Mouse (Mus musculus): ENCODE data around the gene Ext2.
A peak's percentile ranks its signal among the peaks of the same experiment; 100 is the strongest.

The Ext2 gene

GRCm38 (mm10) chr2:93822045-93822749 lies at the start of gene Ext2:
Ext2 (minus strand) TSS chr2:93822568.
- peak; percentile 91 to 99 for DNase-seq

GRCm38 (mm10) chr2:93871411-93871925 lies 49.1 kb upstream of the Ext2 start:
- DNase-seq: no peak

- DNase-seq: peak; percentile 67 to 77
These were observed 48.5 kb upstream of the Ext2 start for GRCm38 (mm10) chr2:93870842-93871241.

- DNase-seq: no peak
These were observed 46.8 kb upstream of the Ext2 start, which contains the start of gene Accsl for GRCm38 (mm10) chr2:93869107-93869600. Accsl (minus strand) TSS chr2:93869157.

GRCm38 (mm10) chr2:93868566-93868965 lies 46.2 kb upstream of the Ext2 start:
- no peak for DNase-seq

- DNase-seq: no peak
These were observed 40.9 kb upstream of the Ext2 start for GRCm38 (mm10) chr2:93863229-93863628.

- no peak for DNase-seq
These were observed 36.5 kb upstream of the Ext2 start for GRCm38 (mm10) chr2:93858845-93859244.

- DNase-seq: no peak
These were observed 28.9 kb upstream of the Ext2 start for GRCm38 (mm10) chr2:93851303-93851702.

GRCm38 (mm10) chr2:93850317-93850944 lies 28.1 kb upstream of the Ext2 start:
- no peak for DNase-seq

GRCm38 (mm10) chr2:93849505-93850089 lies 27.2 kb upstream of the Ext2 start, which contains the start of gene Accs:
Accs (minus strand) TSS chr2:93849943.
- peak; percentile 78 to 80 for DNase-seq

GRCm38 (mm10) chr2:93841349-93841748 lies 19.0 kb upstream of the Ext2 start:
- no peak for DNase-seq

GRCm38 (mm10) chr2:93840109-93840508 lies 17.7 kb upstream of the Ext2 start:
- peak; percentile 44 to 46 for DNase-seq

- DNase-seq: no peak
These were observed 16.6 kb upstream of the Ext2 start for GRCm38 (mm10) chr2:93838931-93839330.

- DNase-seq: no peak
These were observed 13.9 kb upstream of the Ext2 start for GRCm38 (mm10) chr2:93836232-93836785.

- no peak for DNase-seq
These were observed 13.2 kb upstream of the Ext2 start for GRCm38 (mm10) chr2:93835596-93835995.

- DNase-seq: peak; percentile 79 to 83
These were observed 1.2 kb upstream of the Ext2 start for GRCm38 (mm10) chr2:93823519-93823918.

- DNase-seq: no peak
These were observed 4.6 kb downstream of the Ext2 start for GRCm38 (mm10) chr2:93817791-93818190.

- peak in 1 of 2 experiments; percentile 13 for DNase-seq
These were observed 9.0 kb downstream of the Ext2 start for GRCm38 (mm10) chr2:93813343-93813742.

- DNase-seq: peak; percentile 74 to 85
These were observed 10.6 kb downstream of the Ext2 start for GRCm38 (mm10) chr2:93811812-93812211.

GRCm38 (mm10) chr2:93809931-93810330 lies 12.4 kb downstream of the Ext2 start:
- DNase-seq: peak; percentile 60 to 74

- DNase-seq: peak; percentile 46 to 61
These were observed 14.3 kb downstream of the Ext2 start for GRCm38 (mm10) chr2:93808071-93808470.

GRCm38 (mm10) chr2:93807440-93807839 lies 14.9 kb downstream of the Ext2 start:
- peak in 1 of 2 experiments; percentile 10 for DNase-seq
